Mouse (Mus musculus) liver, embryonic 12.5 days (tissue): Measurements from ENCODE around the gene Gm17402. TPM values are rescaled to one million over a fixed set of nuclear protein-coding genes. Genes with fewer than 3 reads are reported as not detected.
A peak's percentile ranks its signal among the peaks of the same experiment; 100 is the strongest.

Experiments
- ATAC-seq: fragments of 200-750 bp; cut with Nextera tagmentation; 2 replicates; pipeline ENCODE4 v1.8.0; 2017; ENCODE audit warnings: moderate number of reproducible peaks, mild to moderate bottlenecking, moderate library complexity
- H3K27ac ChIP-seq: fragments of 300-500 bp; sonication (generic); 2 replicates; pipeline ENCODE4 v1.5.1; 2016; ENCODE audit warnings: mild to moderate bottlenecking
- H3K27me3 ChIP-seq: fragments of 300-500 bp; sonication (generic); replicated peaks from 2 replicates; pipeline ENCODE4 v1.6.1; 2016; ENCODE audit warnings: mild to moderate bottlenecking, moderate library complexity
- H3K36me3 ChIP-seq: fragments of 300-500 bp; sonication (generic); 2 replicates; pipeline ENCODE4 v1.6.1; 2016; ENCODE audit warnings: mild to moderate bottlenecking, moderate library complexity
- H3K4me1 ChIP-seq: fragments of 300-500 bp; sonication (generic); 2 replicates; pipeline ENCODE4 v1.6.1; 2016
- H3K4me2 ChIP-seq: fragments of 300-500 bp; sonication (generic); 2 replicates; pipeline ENCODE4 v1.6.1; 2016; ENCODE audit warnings: mild to moderate bottlenecking, moderate library complexity
- H3K4me3 ChIP-seq: fragments of 300-500 bp; sonication (generic); 2 replicates; pipeline ENCODE4 v1.5.1; 2016; ENCODE audit warnings: mild to moderate bottlenecking, moderate library complexity
- H3K9ac ChIP-seq: fragments of 300-500 bp; sonication (generic); 2 replicates; pipeline ENCODE4 v1.6.1; 2016; ENCODE audit warnings: mild to moderate bottlenecking, moderate library complexity
- H3K9me3 ChIP-seq: fragments of 300-500 bp; sonication (generic); replicated peaks from 2 replicates; pipeline ENCODE4 v1.6.1; 2016; ENCODE audit warnings: mild to moderate bottlenecking, moderate library complexity
- WGBS: fragments of 180-500 bp; shearing (Covaris S2); methylation state at CpG from one replicate; pipeline ENCODE4 v1.1.7; 2016; ENCODE audit not compliant: insufficient replicate concordance; 5-methylcytosine and 5-hydroxymethylcytosine counted together
- polyA plus RNA-seq: library from polyadenylated mRNA; unstranded; fragments of >200 nt; fragmentation: Nextera tagmentation; extraction: Ambion mirVana; gene quantifications from 2 replicates; pipeline ENCODE4 v1.2.1, GENCODE M21; 2016

The Gm17402 gene
- polyA plus RNA-seq = not detected in 2 replicates

DNA sequence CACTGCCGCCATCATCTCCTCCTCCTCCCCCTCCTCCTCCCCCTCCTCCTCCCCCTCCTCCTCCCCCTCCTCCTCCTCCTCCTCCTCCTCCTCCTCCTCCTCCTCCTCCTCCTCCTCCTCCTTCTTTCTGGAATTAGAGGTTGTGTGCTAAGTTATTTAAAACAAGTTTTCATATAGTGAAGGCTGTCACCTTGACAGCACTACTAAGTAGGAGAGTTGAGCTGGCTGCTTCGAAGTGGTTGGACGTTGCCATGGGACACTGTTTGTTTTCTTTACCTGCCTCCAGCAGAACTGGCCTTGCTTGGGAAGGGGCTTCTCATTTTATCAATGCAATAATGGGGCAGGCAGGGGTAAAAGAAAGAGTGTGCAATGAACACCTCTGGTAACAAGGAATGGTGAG, at the start of gene Gm17402:
Gene Gm17402 (minus strand): TSS at position 101 of the 400 bp plus-strand sequence.
- ATAC-seq = no peak
- H3K27ac ChIP-seq = no peak within 1 kb of the TSS
- no peaks in the 10 kb centered on the region for H3K9me3 ChIP-seq
- H3K27me3 ChIP-seq = peaks cover 34% of the 10 kb centered on the region
- peaks cover 9% of the 10 kb centered on the region; the same call in 1 of the 2 replicates for H3K4me1 ChIP-seq
- peak within 1 kb of the TSS; percentile 45 for H3K4me3 ChIP-seq
- WGBS = 43% methylated on average over 3 of the region's 3 CpGs
- no peaks in the 10 kb centered on the region for H3K36me3 ChIP-seq
- peak within 1 kb of the TSS; percentile 76 for H3K4me2 ChIP-seq
- no peak within 1 kb of the TSS for H3K9ac ChIP-seq

DNA sequence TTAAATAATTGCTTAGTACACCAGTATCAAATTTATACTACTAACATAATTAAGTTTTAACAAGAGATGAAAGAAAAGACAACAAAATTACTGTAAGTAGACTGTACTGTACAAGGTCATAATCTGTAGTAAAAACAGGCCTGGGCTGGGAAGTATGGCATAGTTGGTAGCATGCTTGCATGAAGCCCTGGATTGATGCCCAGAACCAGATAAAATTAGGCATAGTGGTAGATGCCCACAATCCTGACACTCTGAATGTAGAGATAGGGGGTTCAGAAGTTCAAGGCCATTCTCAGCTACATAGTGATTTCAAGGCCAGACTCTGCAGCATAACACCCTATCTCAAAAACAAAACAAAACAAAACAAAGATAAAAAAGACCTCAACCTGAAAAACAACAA, 3.3 kb upstream of the Gm17402 start:
- peaks cover 9% of the 10 kb centered on the region; the same call in 1 of the 2 replicates for H3K4me1 ChIP-seq
- H3K9me3 ChIP-seq = no peaks in the 10 kb centered on the region
- H3K4me2 ChIP-seq = no peak overlapping the region
- no peak overlapping the region for H3K27ac ChIP-seq
- H3K27me3 ChIP-seq = peaks cover 17% of the 10 kb centered on the region
- ATAC-seq = no peak
- H3K4me3 ChIP-seq = no peak overlapping the region
- H3K9ac ChIP-seq = no peak overlapping the region
- H3K36me3 ChIP-seq = no peaks in the 10 kb centered on the region

DNA sequence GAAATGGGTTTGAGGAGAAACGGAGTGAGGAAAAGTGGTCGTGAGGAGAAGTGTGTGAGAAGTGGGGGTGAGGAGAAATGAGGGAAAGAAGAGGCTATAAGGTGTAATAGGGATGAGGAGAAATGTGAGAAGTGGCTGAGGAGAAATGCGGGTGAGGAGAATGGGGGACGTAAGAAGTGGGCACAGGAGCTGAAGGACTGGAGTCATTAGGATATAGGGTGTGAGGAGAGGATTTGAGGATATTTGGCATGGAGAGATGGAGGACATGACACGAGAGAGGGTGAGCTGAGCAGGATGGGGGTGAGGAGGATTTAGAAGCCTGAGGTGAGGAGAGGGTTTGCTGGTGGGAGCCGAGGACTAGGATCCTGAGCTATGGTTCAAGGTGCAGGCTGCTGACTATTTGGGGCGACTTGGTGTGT, 594 bp downstream of the Gm17402 start:
- H3K36me3 ChIP-seq = no peaks in the 10 kb centered on the region
- 36% methylated on average over 7 of the region's 7 CpGs for WGBS
- no peak overlapping the region for H3K27ac ChIP-seq
- peaks cover 34% of the 10 kb centered on the region for H3K27me3 ChIP-seq
- H3K9me3 ChIP-seq = no peaks in the 10 kb centered on the region
- peak overlapping the region; percentile 45 for H3K4me3 ChIP-seq
- peaks cover 9% of the 10 kb centered on the region; the same call in 1 of the 2 replicates for H3K4me1 ChIP-seq
- H3K9ac ChIP-seq = no peak overlapping the region
- no peak for ATAC-seq
- H3K4me2 ChIP-seq = peak overlapping the region; percentile 76

DNA sequence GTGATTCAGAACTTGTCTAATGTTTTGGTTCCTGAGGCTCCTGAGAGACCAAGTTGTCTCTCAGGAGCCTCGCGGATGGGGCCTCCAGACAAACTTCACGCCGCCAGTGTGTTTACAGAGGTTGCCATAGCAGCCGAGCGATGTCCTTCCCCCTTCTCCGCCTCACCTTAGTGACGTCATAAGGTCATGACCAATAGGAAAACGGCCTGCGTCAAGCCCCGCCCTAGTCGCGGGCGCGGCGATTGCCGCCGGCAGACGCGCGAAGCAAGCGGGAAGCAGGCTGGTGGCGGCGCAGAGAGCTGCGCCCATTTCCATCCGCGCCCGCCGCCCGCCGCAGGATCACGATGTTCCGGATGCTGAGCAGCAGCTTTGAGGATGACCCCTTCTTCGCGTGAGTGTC, 1.1 kb downstream of the Gm17402 start, which contains the start of gene Mlf1:
Gene Mlf1 (plus strand): TSS at position 226 of the 400 bp plus-strand sequence.
- H3K9ac ChIP-seq = no peak within 1 kb of the TSS
- 0% methylated on average over 35 of the region's 35 CpGs for WGBS
- no peaks in the 10 kb centered on the region for H3K9me3 ChIP-seq
- H3K4me3 ChIP-seq = peak within 1 kb of the TSS; percentile 45
- no peak within 1 kb of the TSS for H3K27ac ChIP-seq
- peak within 1 kb of the TSS; percentile 76 for H3K4me2 ChIP-seq
- H3K27me3 ChIP-seq = peaks cover 34% of the 10 kb centered on the region
- H3K4me1 ChIP-seq = peaks cover 9% of the 10 kb centered on the region; the same call in 1 of the 2 replicates
- H3K36me3 ChIP-seq = no peaks in the 10 kb centered on the region
- peak; percentile 89 for ATAC-seq

DNA sequence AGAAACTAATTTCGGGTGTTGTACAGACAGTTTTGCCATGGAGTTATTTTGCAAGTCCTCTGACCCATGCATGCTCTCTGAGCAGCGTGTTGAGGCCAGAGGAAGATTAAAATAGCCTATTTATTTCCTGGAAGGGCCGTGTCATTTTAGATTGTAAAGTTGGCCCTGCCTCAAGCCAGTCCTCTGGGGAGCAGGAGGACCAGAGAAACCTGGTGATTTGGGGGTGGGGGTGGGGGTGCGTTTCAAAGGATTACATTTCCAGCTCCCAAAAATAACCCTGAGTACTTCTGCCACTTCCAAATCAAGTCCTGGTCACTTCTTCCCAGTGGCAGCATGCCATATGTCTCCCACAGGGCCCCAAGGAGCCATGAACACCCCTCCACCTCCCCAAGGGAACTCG, 2.2 kb downstream of the Gm17402 start:
- no peak overlapping the region for H3K4me2 ChIP-seq
- H3K36me3 ChIP-seq = no peaks in the 10 kb centered on the region
- H3K9me3 ChIP-seq = no peaks in the 10 kb centered on the region
- peaks cover 34% of the 10 kb centered on the region for H3K27me3 ChIP-seq
- H3K4me1 ChIP-seq = peaks cover 9% of the 10 kb centered on the region; the same call in 1 of the 2 replicates
- H3K27ac ChIP-seq = no peak overlapping the region
- 46% methylated on average over 5 of the region's 5 CpGs for WGBS
- H3K4me3 ChIP-seq = no peak overlapping the region
- ATAC-seq = no peak
- H3K9ac ChIP-seq = no peak overlapping the region

DNA sequence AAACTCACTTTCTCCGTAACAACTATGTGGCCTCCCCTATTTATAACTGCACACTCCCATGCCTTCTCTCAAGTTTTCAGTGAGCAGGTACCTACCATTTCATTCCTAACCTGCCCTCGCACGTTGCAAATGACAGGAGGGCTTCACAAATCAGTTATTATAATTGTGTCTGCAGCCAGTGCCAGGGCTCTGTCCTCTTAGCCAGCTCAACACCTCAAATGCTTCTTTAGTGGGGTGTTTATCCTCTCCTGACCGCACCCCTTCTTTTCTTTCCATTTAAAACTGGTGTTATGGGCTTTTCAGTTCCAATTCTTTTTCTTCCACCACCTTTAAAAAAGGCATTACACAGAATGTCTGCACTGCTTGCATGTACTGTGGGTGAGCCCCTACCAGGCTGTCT, 2.8 kb downstream of the Gm17402 start:
- Histone ChIP-seq H3K9me3 (no peaks in the 10 kb centered on the region), H3K27me3 (peaks cover 34% of the 10 kb centered on the region), H3K9ac (no peak overlapping the region), H3K4me3 (no peak overlapping the region), H3K4me2 (no peak overlapping the region), H3K4me1 (peaks cover 9% of the 10 kb centered on the region; the same call in 1 of the 2 replicates), H3K36me3 (no peaks in the 10 kb centered on the region), H3K27ac (no peak overlapping the region)
- no peak for ATAC-seq
- 54% methylated on average over 4 of the region's 4 CpGs for WGBS

DNA sequence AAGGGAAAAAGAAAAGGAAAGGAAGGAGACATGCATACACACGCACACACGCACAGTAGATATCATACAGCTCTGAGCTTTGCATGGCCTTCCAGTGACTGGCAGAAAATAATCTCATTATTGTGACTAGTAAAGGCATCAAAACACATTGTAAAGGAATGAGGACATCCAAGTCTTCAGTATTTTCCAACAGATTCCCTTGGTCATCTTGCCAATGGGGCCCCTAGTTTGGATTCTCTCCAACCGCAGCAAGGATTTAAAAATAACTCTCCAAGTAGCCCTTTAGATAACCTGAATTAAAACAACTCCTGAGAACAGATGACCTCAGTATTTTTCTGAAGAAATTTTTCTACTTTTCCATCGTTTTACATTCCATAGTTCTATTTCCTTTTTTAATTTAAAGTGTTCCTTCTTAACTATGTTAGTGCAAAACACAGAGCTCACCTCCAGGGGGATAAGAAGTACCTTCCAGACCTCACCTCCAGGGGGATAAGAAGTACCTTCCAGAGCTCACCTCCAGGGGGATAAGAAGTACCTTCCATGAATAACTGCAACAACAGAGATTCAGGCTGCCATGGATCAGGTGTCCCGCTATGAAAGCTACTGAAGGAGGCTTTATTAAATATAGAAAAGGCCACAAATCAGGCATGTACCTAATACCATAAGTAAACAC, 5.4 kb downstream of the Gm17402 start:
- H3K4me2 ChIP-seq = no peak overlapping the region
- no peaks in the 10 kb centered on the region for H3K9me3 ChIP-seq
- no peak overlapping the region for H3K9ac ChIP-seq
- peaks cover 9% of the 10 kb centered on the region; the same call in 1 of the 2 replicates for H3K4me1 ChIP-seq
- no peaks in the 10 kb centered on the region for H3K36me3 ChIP-seq
- ATAC-seq = no peak
- H3K27me3 ChIP-seq = peaks cover 26% of the 10 kb centered on the region
- H3K27ac ChIP-seq = no peak overlapping the region
- H3K4me3 ChIP-seq = no peak overlapping the region
- WGBS = 58% methylated on average over 5 of the region's 5 CpGs

DNA sequence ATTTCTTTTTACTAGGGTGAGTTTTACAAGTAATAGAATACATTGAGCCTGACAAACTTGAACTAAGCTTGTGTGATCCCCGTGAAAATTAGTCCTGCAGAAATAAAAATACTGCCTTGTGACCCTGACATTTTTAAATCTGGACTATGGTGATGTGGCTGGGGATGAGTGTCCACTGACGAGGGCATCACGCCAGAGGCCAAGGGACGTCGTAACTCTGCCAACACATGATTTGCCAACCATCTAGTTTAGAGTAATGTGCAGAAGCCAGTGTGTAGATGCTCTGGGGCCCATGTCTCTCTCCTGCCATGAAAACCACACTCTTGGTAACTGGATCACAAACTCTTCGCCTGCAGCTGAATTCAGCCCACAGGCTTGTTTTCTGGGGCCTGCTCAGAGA, 7.5 kb downstream of the Gm17402 start:
- ATAC-seq = no peak
- 69% methylated on average over 6 of the region's 6 CpGs for WGBS

DNA sequence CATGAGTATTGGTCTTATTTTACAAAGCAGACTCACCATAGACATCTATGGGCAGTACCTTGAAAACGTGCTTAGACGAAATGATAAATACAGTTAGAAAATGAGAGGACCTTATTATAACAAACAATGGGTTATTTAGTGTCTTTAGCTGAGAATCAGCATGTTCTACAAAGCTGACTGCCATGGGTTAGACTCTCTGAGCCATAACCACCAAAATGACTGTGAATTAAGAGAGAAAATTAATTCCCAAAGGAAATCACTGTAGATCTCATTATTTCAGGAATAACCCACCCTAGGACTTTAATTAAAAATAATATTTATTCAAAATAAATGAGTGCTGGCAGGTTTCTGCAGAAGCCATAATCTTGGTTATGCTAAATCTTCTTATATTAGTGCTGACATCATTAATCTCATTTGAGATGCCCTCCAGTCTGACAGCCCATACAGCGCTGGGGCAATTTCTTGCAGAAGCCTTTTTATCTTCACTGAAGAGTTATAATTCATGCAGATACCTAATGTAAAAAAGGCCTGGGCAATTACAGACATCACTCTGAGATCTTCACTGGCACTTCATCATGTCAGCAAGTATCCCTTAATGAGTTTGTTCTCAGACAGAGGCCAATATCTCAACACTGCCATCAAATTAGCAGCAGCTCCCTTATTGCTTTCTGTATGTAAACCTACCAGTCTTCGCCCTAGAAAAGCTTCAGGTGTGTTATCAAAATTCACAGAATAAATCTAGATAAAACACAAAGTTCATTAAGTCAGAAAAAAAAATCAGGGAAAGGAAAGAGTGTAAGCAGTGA, 8.7 kb downstream of the Gm17402 start:
- 57% methylated on average over 4 of the region's 4 CpGs for WGBS
- no peak overlapping the region for H3K9ac ChIP-seq
- no peaks in the 10 kb centered on the region for H3K9me3 ChIP-seq
- H3K4me2 ChIP-seq = no peak overlapping the region
- ATAC-seq = no peak
- H3K4me3 ChIP-seq = no peak overlapping the region
- H3K27ac ChIP-seq = no peak overlapping the region
- peaks cover 4% of the 10 kb centered on the region; the same call in 1 of the 2 replicates for H3K27me3 ChIP-seq
- no peaks in the 10 kb centered on the region for H3K4me1 ChIP-seq
- H3K36me3 ChIP-seq = no peaks in the 10 kb centered on the region

More for the DNA sequence above, 7.5 kb downstream of the Gm17402 start:
- H3K27ac ChIP-seq = no peak overlapping the region
- H3K4me3 ChIP-seq = no peak overlapping the region
- no peaks in the 10 kb centered on the region for H3K9me3 ChIP-seq
- H3K4me1 ChIP-seq = no peaks in the 10 kb centered on the region
- H3K36me3 ChIP-seq = no peaks in the 10 kb centered on the region
- H3K27me3 ChIP-seq = peaks cover 9% of the 10 kb centered on the region
- no peak overlapping the region for H3K9ac ChIP-seq
- H3K4me2 ChIP-seq = no peak overlapping the region

DNA sequence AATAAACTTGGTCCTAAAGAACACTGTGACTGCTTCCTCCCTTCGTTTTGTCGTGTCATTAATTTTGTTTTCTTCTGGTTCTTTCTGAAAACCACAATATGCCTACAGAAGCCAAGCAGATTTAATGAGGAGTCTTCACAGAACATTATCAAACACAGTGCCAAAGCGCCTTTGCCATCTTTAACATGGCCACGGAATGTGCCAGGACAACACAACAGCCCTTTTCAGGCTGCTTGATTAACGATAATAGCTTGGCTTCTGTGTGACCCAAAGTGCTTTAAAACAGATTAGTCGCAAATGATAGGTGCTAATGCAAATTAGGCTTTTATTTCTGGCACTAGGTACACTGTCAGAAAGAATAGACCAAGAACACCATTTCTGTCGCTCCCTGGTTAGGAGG, 16.6 kb downstream of the Gm17402 start:
- Histone ChIP-seq H3K27ac (no peak overlapping the region), H3K27me3 (no peaks in the 10 kb centered on the region), H3K4me1 (no peaks in the 10 kb centered on the region), H3K36me3 (peaks cover 14% of the 10 kb centered on the region), H3K4me3 (no peak overlapping the region), H3K4me2 (no peak overlapping the region), H3K9ac (no peak overlapping the region), H3K9me3 (no peaks in the 10 kb centered on the region)
- 79% methylated on average over 7 of the region's 7 CpGs for WGBS
- no peak for ATAC-seq

DNA sequence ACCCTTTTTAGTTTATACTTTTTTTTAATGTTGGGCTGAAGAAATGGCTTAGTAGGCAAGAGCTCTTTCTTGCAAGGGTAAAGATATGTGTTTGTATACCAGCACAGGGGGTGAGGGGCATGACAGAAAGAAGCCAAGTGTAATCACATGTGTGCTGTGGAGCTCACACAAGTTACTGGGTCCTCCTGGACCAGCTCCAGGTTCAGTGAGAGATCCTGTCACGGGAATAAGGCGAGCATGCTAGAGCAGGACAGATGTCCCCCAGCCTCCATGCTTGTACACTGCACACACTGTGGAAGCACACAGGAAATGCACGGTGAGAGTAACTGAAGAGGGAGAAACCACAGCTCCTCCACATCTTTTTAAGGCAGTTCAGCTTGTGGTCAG, 22.2 kb downstream of the Gm17402 start:
- WGBS = 61% methylated on average over 3 of the region's 3 CpGs
- no peak overlapping the region for H3K9ac ChIP-seq
- H3K27ac ChIP-seq = no peak overlapping the region
- H3K27me3 ChIP-seq = no peaks in the 10 kb centered on the region
- no peaks in the 10 kb centered on the region for H3K9me3 ChIP-seq
- no peaks in the 10 kb centered on the region for H3K4me1 ChIP-seq
- no peak overlapping the region for H3K4me3 ChIP-seq
- no peak overlapping the region for H3K4me2 ChIP-seq
- H3K36me3 ChIP-seq = peaks cover 10% of the 10 kb centered on the region
- ATAC-seq = no peak

DNA sequence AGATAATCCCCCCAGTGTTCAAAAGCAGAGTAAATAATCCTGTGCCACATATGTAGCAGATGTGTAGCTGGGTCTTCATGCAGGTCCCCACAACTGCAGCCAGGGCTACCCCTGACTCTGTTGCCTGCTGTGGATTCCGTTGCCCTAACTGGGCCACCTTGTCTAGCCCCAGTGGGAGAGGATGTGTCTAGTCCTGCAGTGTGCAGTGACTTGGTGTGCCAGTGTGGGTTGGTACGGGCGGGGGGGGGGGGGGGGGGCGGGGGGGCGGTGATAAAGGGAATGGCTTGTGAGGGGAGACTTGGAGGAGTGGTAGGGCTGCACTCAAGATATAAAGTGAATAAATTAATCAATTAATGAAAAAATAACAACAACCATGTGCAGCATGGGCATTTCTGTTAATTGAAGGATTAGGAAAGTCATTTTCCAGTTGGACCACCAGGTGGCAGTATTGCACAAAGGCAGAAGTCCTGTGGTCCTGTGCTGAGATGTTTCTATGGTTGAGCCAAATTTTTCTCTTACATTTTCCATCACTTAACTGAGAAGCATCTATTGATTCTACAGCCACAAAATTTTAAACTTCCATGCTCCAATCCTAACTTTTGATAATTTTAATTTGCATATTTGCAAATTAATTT, 22.7 kb downstream of the Gm17402 start:
- Histone ChIP-seq H3K4me2 (no peak overlapping the region), H3K27me3 (no peaks in the 10 kb centered on the region), H3K4me1 (no peaks in the 10 kb centered on the region), H3K36me3 (peaks cover 4% of the 10 kb centered on the region), H3K27ac (no peak overlapping the region), H3K4me3 (no peak overlapping the region), H3K9ac (no peak overlapping the region), H3K9me3 (no peaks in the 10 kb centered on the region)
- 60% methylated on average over 2 of the region's 5 CpGs for WGBS
- ATAC-seq = no peak
